ENCODE assay signal across 23 mouse cellular contexts in the genomic region with DNA sequence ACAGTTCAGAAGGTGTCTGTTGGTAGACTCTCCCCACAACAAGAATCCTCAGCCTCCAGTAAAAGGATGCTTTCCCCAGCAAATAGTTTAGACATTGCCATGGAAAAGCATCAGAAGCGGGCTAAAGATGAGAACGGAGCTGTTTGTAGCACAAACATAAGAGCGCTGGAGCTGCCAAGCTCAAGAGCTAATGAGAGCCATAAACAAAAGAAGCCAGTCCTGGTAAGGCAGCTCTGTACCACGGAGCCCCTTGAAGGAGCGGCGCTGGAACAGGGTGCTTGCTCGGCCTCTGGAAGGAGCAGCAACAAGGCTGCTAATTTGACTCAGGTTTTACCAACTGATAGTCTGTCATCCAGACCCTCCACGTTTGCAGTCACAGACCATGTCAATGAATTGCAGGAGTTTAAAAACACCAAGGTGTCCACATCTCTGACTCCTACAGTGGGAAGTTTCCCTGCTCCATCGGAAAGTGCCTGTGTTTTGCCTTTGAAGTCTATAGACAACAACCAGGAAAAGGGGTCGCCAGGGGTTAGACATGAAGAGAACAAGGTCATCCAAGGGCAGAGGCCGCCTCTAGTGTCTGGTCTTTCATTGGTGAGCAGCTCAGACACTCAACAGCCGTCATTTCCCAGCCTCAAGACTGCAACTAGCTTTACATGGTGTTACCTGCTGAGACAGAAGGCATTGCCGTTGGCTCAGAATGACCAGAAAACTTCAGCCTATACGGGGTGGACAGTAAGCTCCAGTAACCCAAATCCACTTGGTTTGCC.
A peak's percentile ranks its signal among the peaks of the same experiment; 100 is the strongest.
DNase-seq lines count a peak whose midpoint lies in the region; ATAC-seq and TF ChIP-seq lines count a peak whose summit lies in the region.
"Had no signal": no experiment of that assay in that cellular context is flagged by ENCODE, and none has a peak within 500 bp of the region (broad histone marks: within the 10 kb centered on the region; RNA-seq: fewer than 3 reads in every experiment).

No protein-coding gene starts in this region.

- H3K4me1 ChIP-seq in embryonic facial prominence, embryonic 15.5 days: no peaks in the 10 kb centered on the region
- peaks cover 19% of the 10 kb centered on the region for H3K4me1 ChIP-seq in embryonic facial prominence, embryonic 10.5 days
- H3K4me1 ChIP-seq in heart, embryonic 11.5 days (ENCODE audit: control insufficient read depth, insufficient read depth, low read length): 0 out of 2 replicates have a peak, but pooled peaks cover 4% of the 10 kb centered on the region
- H3K4me1 ChIP-seq in midbrain, embryonic 14.5 days (ENCODE audit: control insufficient read depth, insufficient read depth, low read length): no peaks in the 10 kb centered on the region
- no peaks in the 10 kb centered on the region; the same call in 1 of the 2 replicates for H3K4me1 ChIP-seq in midbrain, embryonic 13.5 days (replicated peaks)
- H3K4me1 ChIP-seq: intestine, embryonic 15.5 days; limb, embryonic 12.5 days had no signal

- no peaks in the 10 kb centered on the region for H3K27me3 ChIP-seq in embryonic facial prominence, embryonic 15.5 days
- H3K27me3 ChIP-seq in embryonic facial prominence, embryonic 10.5 days (replicated peaks; ENCODE audit: low read depth, poor library complexity, severe bottlenecking): no peaks in the 10 kb centered on the region
- no peaks in the 10 kb centered on the region for H3K27me3 ChIP-seq in heart, embryonic 11.5 days (ENCODE audit: control insufficient read depth, insufficient read depth, low read length)
- no peaks in the 10 kb centered on the region for H3K27me3 ChIP-seq in midbrain, embryonic 14.5 days (ENCODE audit: control insufficient read depth, insufficient read depth, low read length)
- H3K27me3 ChIP-seq in midbrain, embryonic 13.5 days: no peaks in the 10 kb centered on the region
- H3K27me3 ChIP-seq: hindbrain, embryonic 13.5 days; intestine, embryonic 15.5 days; limb, embryonic 12.5 days had no signal

- ATAC-seq in embryonic facial prominence, embryonic 15.5 days (ENCODE audit: insufficient number of reproducible peaks, low FRiP score, low TSS enrichment, low read depth): no peak
- no peak for ATAC-seq in heart, embryonic 11.5 days (replicated peaks; ENCODE audit: insufficient number of reproducible peaks, low FRiP score, low TSS enrichment)
- no peak for ATAC-seq in midbrain, embryonic 14.5 days (ENCODE audit: low FRiP score, low TSS enrichment)
- ATAC-seq in midbrain, embryonic 13.5 days: no peak
- ATAC-seq: CD4-positive, CD25-positive, alpha-beta regulatory T cell, adult 4 months; intestine, embryonic 15.5 days; liver, postnatal 0 days; lung, postnatal 0 days had no signal

- H3K9ac ChIP-seq in embryonic facial prominence, embryonic 15.5 days: no peak overlapping the region
- H3K9ac ChIP-seq in heart, embryonic 11.5 days (ENCODE audit: low read depth, low read length): no peak overlapping the region
- no peak overlapping the region for H3K9ac ChIP-seq in midbrain, embryonic 14.5 days (replicated peaks; ENCODE audit: low read length)
- H3K9ac ChIP-seq in midbrain, embryonic 13.5 days (replicated peaks): no peak overlapping the region
- H3K9ac ChIP-seq: hindbrain, embryonic 13.5 days; intestine, embryonic 15.5 days; limb, embryonic 12.5 days; liver, postnatal 0 days had no signal

- no peak for DNase-seq in embryonic facial prominence, embryonic 10.5 days (ENCODE audit: low spot score)
- peak; percentile 71 for DNase-seq in heart, adult 11 months
- no peak for DNase-seq in midbrain, embryonic 14.5 days
- peak; percentile 75 for DNase-seq in brain, embryonic 14.5 days (ENCODE audit: low read depth)
- DNase-seq in natural killer cell, adult 2 months (ENCODE audit: low spot score in 2 of 2): no peak
- DNase-seq: cerebellum, adult 11-12 months; kidney, adult 8-10 months; kidney, postnatal 10 days; layer of hippocampus, postnatal 36 days; liver, postnatal 0 days; thymus, adult 18-20 months; thymus, postnatal 36 days had no signal

- TF ChIP-seq POLR2A in brain, embryonic 14.5 days (IDR thresholded peaks at IDR 0.05; ENCODE audit: borderline replicate concordance, extremely low read depth, insufficient read depth, insufficient read length, poor library complexity, severe bottlenecking): no peak

- 58% methylated on average over 14 of the region's 14 CpGs for WGBS in embryonic facial prominence, embryonic 15.5 days
- WGBS in embryonic facial prominence, embryonic 10.5 days: 63% methylated on average over 14 of the region's 14 CpGs
- WGBS in heart, embryonic 11.5 days (ENCODE audit: insufficient replicate concordance): 74% methylated on average over 14 of the region's 14 CpGs
- WGBS in midbrain, embryonic 14.5 days: 83% methylated on average over 14 of the region's 14 CpGs
- 74% methylated on average over 14 of the region's 14 CpGs for WGBS in midbrain, embryonic 13.5 days

- H3K27ac ChIP-seq in embryonic facial prominence, embryonic 15.5 days (replicated peaks): 0 out of 2 replicates have a peak overlapping the region, but pooled peaks have one; percentile 17
- H3K27ac ChIP-seq in embryonic facial prominence, embryonic 10.5 days (replicated peaks): no peak overlapping the region; the same call in 1 of the 2 replicates
- H3K27ac ChIP-seq in heart, embryonic 11.5 days (ENCODE audit: low read depth, low read length): no peak overlapping the region
- H3K27ac ChIP-seq in midbrain, embryonic 14.5 days (replicated peaks; ENCODE audit: low read depth, low read length): 0 out of 2 replicates have a peak overlapping the region, but pooled peaks have one; percentile 8
- H3K27ac ChIP-seq in midbrain, embryonic 13.5 days: no peak overlapping the region
- H3K27ac ChIP-seq: hindbrain, embryonic 13.5 days; intestine, embryonic 15.5 days; limb, embryonic 12.5 days had no signal

- TF ChIP-seq CTCF in brain, embryonic 14.5 days (IDR thresholded peaks at IDR 0.05; ENCODE audit: borderline replicate concordance, extremely low read depth, insufficient read depth, insufficient read length): no peak

- H3K4me2 ChIP-seq in embryonic facial prominence, embryonic 15.5 days (replicated peaks): no peak overlapping the region
- H3K4me2 ChIP-seq in heart, embryonic 11.5 days: no peak overlapping the region
- H3K4me2 ChIP-seq in midbrain, embryonic 14.5 days (ENCODE audit: low read length): no peak overlapping the region
- no peak overlapping the region for H3K4me2 ChIP-seq in midbrain, embryonic 13.5 days (replicated peaks)
- H3K4me2 ChIP-seq: hindbrain, embryonic 13.5 days; intestine, embryonic 15.5 days; limb, embryonic 12.5 days; liver, embryonic 11.5 days; midbrain, embryonic 11.5 days had no signal

- H3K9me3 ChIP-seq in embryonic facial prominence, embryonic 15.5 days (replicated peaks): no peaks in the 10 kb centered on the region
- no peaks in the 10 kb centered on the region for H3K9me3 ChIP-seq in embryonic facial prominence, embryonic 10.5 days
- H3K9me3 ChIP-seq in heart, embryonic 11.5 days (replicated peaks; ENCODE audit: control insufficient read depth, low read length): no peaks in the 10 kb centered on the region
- no peaks in the 10 kb centered on the region for H3K9me3 ChIP-seq in midbrain, embryonic 14.5 days (ENCODE audit: control insufficient read depth, low read length)
- no peaks in the 10 kb centered on the region for H3K9me3 ChIP-seq in midbrain, embryonic 13.5 days
- H3K9me3 ChIP-seq: hindbrain, embryonic 13.5 days; intestine, embryonic 15.5 days; limb, embryonic 12.5 days had no signal

- no peak overlapping the region for H3K4me3 ChIP-seq in embryonic facial prominence, embryonic 15.5 days (replicated peaks)
- no peak overlapping the region for H3K4me3 ChIP-seq in embryonic facial prominence, embryonic 10.5 days
- H3K4me3 ChIP-seq in heart, embryonic 11.5 days (ENCODE audit: low read depth, low read length): no peak overlapping the region
- H3K4me3 ChIP-seq in midbrain, embryonic 14.5 days (replicated peaks; ENCODE audit: low read depth, low read length): no peak overlapping the region
- no peak overlapping the region for H3K4me3 ChIP-seq in midbrain, embryonic 13.5 days (replicated peaks)
- H3K4me3 ChIP-seq: hindbrain, embryonic 13.5 days; intestine, embryonic 15.5 days; limb, embryonic 12.5 days; myocyte had no signal

- peaks cover 35% of the 10 kb centered on the region for H3K36me3 ChIP-seq in embryonic facial prominence, embryonic 15.5 days
- H3K36me3 ChIP-seq in embryonic facial prominence, embryonic 10.5 days (replicated peaks): peaks cover 63% of the 10 kb centered on the region
- peaks cover 9% of the 10 kb centered on the region for H3K36me3 ChIP-seq in heart, embryonic 11.5 days (ENCODE audit: control insufficient read depth, insufficient read depth, low read length)
- H3K36me3 ChIP-seq in midbrain, embryonic 14.5 days (ENCODE audit: control insufficient read depth, insufficient read depth, low read length): peaks cover 42% of the 10 kb centered on the region
- H3K36me3 ChIP-seq in midbrain, embryonic 13.5 days: peaks cover 58% of the 10 kb centered on the region

Comparison
In these comparisons a context has a peak if more than half of its experiments do, and no peak if none do; other contexts are left out.
1. H3K27ac ChIP-seq: peak in embryonic facial prominence, embryonic 15.5 days (single experiment) and midbrain, embryonic 14.5 days (single experiment); none in embryonic facial prominence, embryonic 10.5 days (single experiment), heart, embryonic 11.5 days (single experiment) and midbrain, embryonic 13.5 days (single experiment).
2. DNase-seq: peak in heart, adult 11 months (single experiment) and brain, embryonic 14.5 days (single experiment); none in embryonic facial prominence, embryonic 10.5 days (single experiment), midbrain, embryonic 14.5 days (single experiment) and natural killer cell, adult 2 months (0 of 2).